In the genomic region with DNA sequence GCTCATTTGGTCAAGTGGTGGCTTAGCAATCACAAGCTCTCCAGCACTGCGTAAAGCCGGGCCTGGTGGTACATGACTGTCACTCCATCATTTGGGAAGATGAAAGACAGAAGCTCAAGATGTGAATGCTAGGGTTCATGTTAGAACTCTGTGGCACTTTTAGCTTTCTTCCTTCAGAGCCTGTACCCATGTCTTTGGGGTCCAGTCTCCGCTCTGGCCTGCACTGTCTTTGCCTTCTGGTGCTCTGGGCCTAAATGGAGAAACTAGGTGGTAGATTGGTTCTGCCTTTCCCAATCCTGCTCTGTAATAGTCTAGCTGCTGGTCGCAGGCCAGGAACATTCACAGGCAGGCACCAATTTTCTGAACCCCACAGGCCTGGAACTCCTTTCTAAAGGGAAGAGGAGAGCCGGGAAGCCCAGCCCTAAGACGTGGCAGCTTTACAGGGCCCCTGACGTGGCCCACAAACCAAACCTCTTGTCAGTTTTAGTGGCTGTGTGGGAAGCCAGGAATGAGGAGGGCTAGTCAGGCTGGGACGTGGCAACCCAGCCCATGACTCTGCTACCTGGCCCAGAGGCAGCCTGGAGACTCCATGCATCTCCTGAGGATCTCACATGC, we compare ENCODE assay signal across 13 mouse cellular contexts. TPM values are rescaled to one million over a fixed set of nuclear protein-coding genes. Genes with fewer than 3 reads are reported as not detected.
DNase-seq lines count a peak whose midpoint lies in the region; ATAC-seq and TF ChIP-seq lines count a peak whose summit lies in the region.
"Had no signal": no experiment of that assay in that cellular context is flagged by ENCODE, and none has a peak within 500 bp of the region (broad histone marks: within the 10 kb centered on the region; RNA-seq: fewer than 3 reads in every experiment).

No protein-coding gene starts in this region.

- no peaks in the 10 kb centered on the region for H3K9me3 ChIP-seq in forebrain, embryonic 10.5 days
- no peaks in the 10 kb centered on the region for H3K9me3 ChIP-seq in forebrain, embryonic 11.5 days (ENCODE audit: control insufficient read depth, low read length)
- H3K9me3 ChIP-seq in kidney, embryonic 16.5 days (ENCODE audit: low read length) = no peaks in the 10 kb centered on the region
- H3K9me3 ChIP-seq in hindbrain, embryonic 13.5 days = no peaks in the 10 kb centered on the region
- H3K9me3 ChIP-seq: neural tube, embryonic 15.5 days had no signal

- no peak for DNase-seq in forebrain, embryonic 10.5 days (ENCODE audit: extremely low spot score, low spot score)
- DNase-seq in forebrain, embryonic 11.5 days (ENCODE audit: low spot score) = no peak
- no peak for DNase-seq in kidney, adult 2 months
- DNase-seq in 3T3-L1 (ENCODE audit: low read depth, low spot score) = peak; percentile 63
- DNase-seq in thymus, postnatal 14 days = no peak
- no peak for DNase-seq in spleen, postnatal 36 days (ENCODE audit: low spot score in 2 of 2)
- DNase-seq: B cell, adult 2 months; kidney, postnatal 4 days; left cerebral cortex, postnatal 4 days had no signal

- no peak overlapping the region for H3K9ac ChIP-seq in forebrain, embryonic 11.5 days (ENCODE audit: low read length)
- peak overlapping the region; percentile 32; the same call in 1 of the 2 replicates for H3K9ac ChIP-seq in kidney, embryonic 16.5 days (replicated peaks; ENCODE audit: low read length)
- H3K9ac ChIP-seq in hindbrain, embryonic 13.5 days = no peak overlapping the region
- H3K9ac ChIP-seq: neural tube, embryonic 15.5 days had no signal

- H3K27ac ChIP-seq in forebrain, embryonic 10.5 days = peak overlapping the region; percentile 69
- no peak overlapping the region for H3K27ac ChIP-seq in forebrain, embryonic 11.5 days (ENCODE audit: low read depth, low read length)
- peak overlapping the region; percentile 15; the same call in 1 of the 2 replicates for H3K27ac ChIP-seq in kidney, embryonic 16.5 days (ENCODE audit: low read length)
- no peak overlapping the region for H3K27ac ChIP-seq in kidney, adult 2 months (ENCODE audit: insufficient read depth, low read depth, low read length)
- H3K27ac ChIP-seq in hindbrain, embryonic 13.5 days = 0 out of 2 replicates have a peak overlapping the region, but pooled peaks have one; percentile 40
- H3K27ac ChIP-seq: heart, adult 2 months had no signal

- H3K27me3 ChIP-seq in forebrain, embryonic 10.5 days (ENCODE audit: poor library complexity, severe bottlenecking) = peaks cover 10% of the 10 kb centered on the region; the same call in 1 of the 2 replicates
- no peaks in the 10 kb centered on the region for H3K27me3 ChIP-seq in forebrain, embryonic 11.5 days (ENCODE audit: control insufficient read depth, insufficient read depth, low read length)
- no peaks in the 10 kb centered on the region for H3K27me3 ChIP-seq in kidney, embryonic 16.5 days (ENCODE audit: insufficient read depth, low read length)
- no peaks in the 10 kb centered on the region for H3K27me3 ChIP-seq in kidney, adult 2 months (replicated peaks; ENCODE audit: control insufficient read depth, insufficient read depth, low read length)
- no peaks in the 10 kb centered on the region for H3K27me3 ChIP-seq in hindbrain, embryonic 13.5 days
- H3K27me3 ChIP-seq: neural tube, embryonic 15.5 days had no signal

- no peaks in the 10 kb centered on the region for H3K36me3 ChIP-seq in forebrain, embryonic 10.5 days (replicated peaks)
- H3K36me3 ChIP-seq in forebrain, embryonic 11.5 days (ENCODE audit: control insufficient read depth, insufficient read depth, low read length) = no peaks in the 10 kb centered on the region
- H3K36me3 ChIP-seq in kidney, embryonic 16.5 days (ENCODE audit: insufficient read depth, low read length) = no peaks in the 10 kb centered on the region
- H3K36me3 ChIP-seq in kidney, adult 2 months (ENCODE audit: control insufficient read depth, insufficient read depth, low read length) = no peaks in the 10 kb centered on the region
- H3K36me3 ChIP-seq in hindbrain, embryonic 13.5 days = no peaks in the 10 kb centered on the region
- H3K36me3 ChIP-seq: neural tube, embryonic 15.5 days had no signal

- TF ChIP-seq POLR2A in kidney, adult 2 months (IDR thresholded peaks at IDR 0.05; ENCODE audit: low read depth, low read length) = no peak

- H3K4me1 ChIP-seq in forebrain, embryonic 10.5 days = peaks cover 59% of the 10 kb centered on the region
- peaks cover 17% of the 10 kb centered on the region for H3K4me1 ChIP-seq in forebrain, embryonic 11.5 days (replicated peaks; ENCODE audit: control insufficient read depth, insufficient read depth, low read length)
- peaks cover 50% of the 10 kb centered on the region for H3K4me1 ChIP-seq in kidney, embryonic 16.5 days (ENCODE audit: insufficient read depth, low read length)
- no peaks in the 10 kb centered on the region for H3K4me1 ChIP-seq in kidney, adult 2 months (ENCODE audit: control insufficient read depth, insufficient read depth, low read length)
- peaks cover 42% of the 10 kb centered on the region for H3K4me1 ChIP-seq in hindbrain, embryonic 13.5 days (replicated peaks)

- 78% methylated on average over 8 of the region's 8 CpGs for WGBS in forebrain, embryonic 10.5 days
- 77% methylated on average over 8 of the region's 8 CpGs for WGBS in forebrain, embryonic 11.5 days
- 70% methylated on average over 8 of the region's 8 CpGs for WGBS in kidney, embryonic 16.5 days
- WGBS in kidney, adult 2 months = 89% methylated on average over 8 of the region's 8 CpGs
- WGBS in hindbrain, embryonic 13.5 days = 80% methylated on average over 8 of the region's 8 CpGs

- no peak for ATAC-seq in forebrain, embryonic 11.5 days (replicated peaks; ENCODE audit: low FRiP score)
- ATAC-seq in kidney, embryonic 16.5 days (ENCODE audit: low FRiP score, low TSS enrichment) = no peak
- no peak for ATAC-seq in hindbrain, embryonic 13.5 days (ENCODE audit: low FRiP score)

- H3K4me2 ChIP-seq in forebrain, embryonic 11.5 days (ENCODE audit: low read depth, low read length, severe bottlenecking) = no peak overlapping the region
- H3K4me2 ChIP-seq in kidney, embryonic 16.5 days (replicated peaks; ENCODE audit: low read depth, low read length) = no peak overlapping the region
- H3K4me2 ChIP-seq in hindbrain, embryonic 13.5 days = no peak overlapping the region
- H3K4me2 ChIP-seq: neural tube, embryonic 15.5 days had no signal

- H3K4me3 ChIP-seq in forebrain, embryonic 10.5 days = no peak overlapping the region
- no peak overlapping the region for H3K4me3 ChIP-seq in forebrain, embryonic 11.5 days (ENCODE audit: low read depth, low read length)
- no peak overlapping the region for H3K4me3 ChIP-seq in kidney, embryonic 16.5 days (ENCODE audit: low read length)
- H3K4me3 ChIP-seq in kidney, adult 2 months (ENCODE audit: insufficient read depth, low read depth, low read length) = no peak overlapping the region
- H3K4me3 ChIP-seq in hindbrain, embryonic 13.5 days = no peak overlapping the region
- H3K4me3 ChIP-seq: heart, adult 2 months; neural tube, embryonic 15.5 days had no signal

- no peak for TF ChIP-seq CTCF in kidney, adult 2 months (conservative IDR thresholded peaks at IDR 0.05; ENCODE audit: insufficient read depth, insufficient read length, low read depth, low read length)

RNA-seq across cellular contexts. Expression of gene Sparc, which starts 1.9 kb away (rescaled TPM):
- 311 and 318 TPM in 2 replicates for polyA plus RNA-seq in forebrain, embryonic 10.5 days (2016; fragmentation: Nextera tagmentation; extraction: Ambion mirVana)
- 348 and 407 TPM in 2 replicates for polyA plus RNA-seq in forebrain, embryonic 11.5 days (2014; fragmentation: Nextera tagmentation; extraction: Ambion mirVana)
- 1,474 and 1,572 TPM in 2 replicates for polyA plus RNA-seq in kidney, embryonic 16.5 days (2015; fragmentation: Nextera tagmentation; extraction: Ambion mirVana)
- 585 and 720 TPM in 2 replicates for polyA plus RNA-seq in kidney, adult 2 months (2012; rRNA removed)
- 579 and 581 TPM in 2 replicates for polyA plus RNA-seq in hindbrain, embryonic 13.5 days (2015; fragmentation: Nextera tagmentation; extraction: Ambion mirVana)

RNA-seq across cellular contexts. Expression of gene Atox1, which starts 36.2 kb away (rescaled TPM):
- 215 and 218 TPM in 2 replicates for polyA plus RNA-seq in forebrain, embryonic 10.5 days (2016; fragmentation: Nextera tagmentation; extraction: Ambion mirVana)
- polyA plus RNA-seq in forebrain, embryonic 11.5 days (2014; fragmentation: Nextera tagmentation; extraction: Ambion mirVana) = 209 and 211 TPM in 2 replicates
- 376 and 406 TPM in 2 replicates for polyA plus RNA-seq in kidney, embryonic 16.5 days (2015; fragmentation: Nextera tagmentation; extraction: Ambion mirVana)
- polyA plus RNA-seq in kidney, adult 2 months (2012; rRNA removed) = 698 and 771 TPM in 2 replicates
- 302 and 316 TPM in 2 replicates for polyA plus RNA-seq in hindbrain, embryonic 13.5 days (2015; fragmentation: Nextera tagmentation; extraction: Ambion mirVana)

RNA-seq across cellular contexts. Expression of gene G3bp1, which starts 44.6 kb away (rescaled TPM):
- polyA plus RNA-seq in forebrain, embryonic 10.5 days (2016; fragmentation: Nextera tagmentation; extraction: Ambion mirVana) = 292 TPM in 2 replicates
- 267 and 273 TPM in 2 replicates for polyA plus RNA-seq in forebrain, embryonic 11.5 days (2014; fragmentation: Nextera tagmentation; extraction: Ambion mirVana)
- 188 and 197 TPM in 2 replicates for polyA plus RNA-seq in kidney, embryonic 16.5 days (2015; fragmentation: Nextera tagmentation; extraction: Ambion mirVana)
- polyA plus RNA-seq in kidney, adult 2 months (2012; rRNA removed) = 23.3 and 28.3 TPM in 2 replicates
- polyA plus RNA-seq in hindbrain, embryonic 13.5 days (2015; fragmentation: Nextera tagmentation; extraction: Ambion mirVana) = 126 and 127 TPM in 2 replicates

Comparison
In these comparisons a context has a peak if more than half of its experiments do, and no peak if none do; other contexts are left out.
1. H3K27ac ChIP-seq: peak in forebrain, embryonic 10.5 days (single experiment), kidney, embryonic 16.5 days (single experiment) and hindbrain, embryonic 13.5 days (single experiment); none in forebrain, embryonic 11.5 days (single experiment) and kidney, adult 2 months (single experiment).